Mouse (Mus musculus) erythroblast, embryonic 14.5 days (primary cell): ENCODE results near the gene Syne1.

Experiments used
- GATA1 ChIP-seq: IDR thresholded peaks from 2 replicates; pipeline ENCODE4 v1.6.1; 2012; ENCODE audit warnings: low read length, inconsistent platforms, mixed read lengths
- TAL1 ChIP-seq: IDR thresholded peaks from 3 replicates; pipeline ENCODE4 v1.6.1; 2012; ENCODE audit warnings: low read length, inconsistent platforms, mixed read lengths

DNA sequence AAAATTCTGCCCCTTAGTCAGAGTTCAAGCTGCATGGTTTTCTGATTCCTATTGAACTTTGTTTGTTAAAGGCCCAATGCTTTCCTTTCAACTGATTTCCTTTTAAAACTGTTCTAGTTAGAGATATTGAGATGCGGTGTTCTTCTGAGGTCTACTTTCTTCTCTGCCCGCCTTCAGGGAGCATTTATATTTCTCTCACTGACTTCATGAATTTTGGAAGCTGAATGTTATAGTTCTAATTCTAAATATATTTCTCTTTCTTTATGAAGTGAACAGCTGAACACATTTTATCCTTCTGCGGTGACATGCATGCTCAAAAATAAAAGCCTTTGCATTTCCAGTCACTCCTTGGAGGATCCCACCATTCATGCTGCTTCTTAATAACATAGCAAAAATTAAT, 106.0 kb downstream of the Syne1 start:
- TF ChIP-seq GATA1 (no peak), TAL1 (no peak)
